ENCODE assay signal across 8 mouse cellular contexts in the genomic region with DNA sequence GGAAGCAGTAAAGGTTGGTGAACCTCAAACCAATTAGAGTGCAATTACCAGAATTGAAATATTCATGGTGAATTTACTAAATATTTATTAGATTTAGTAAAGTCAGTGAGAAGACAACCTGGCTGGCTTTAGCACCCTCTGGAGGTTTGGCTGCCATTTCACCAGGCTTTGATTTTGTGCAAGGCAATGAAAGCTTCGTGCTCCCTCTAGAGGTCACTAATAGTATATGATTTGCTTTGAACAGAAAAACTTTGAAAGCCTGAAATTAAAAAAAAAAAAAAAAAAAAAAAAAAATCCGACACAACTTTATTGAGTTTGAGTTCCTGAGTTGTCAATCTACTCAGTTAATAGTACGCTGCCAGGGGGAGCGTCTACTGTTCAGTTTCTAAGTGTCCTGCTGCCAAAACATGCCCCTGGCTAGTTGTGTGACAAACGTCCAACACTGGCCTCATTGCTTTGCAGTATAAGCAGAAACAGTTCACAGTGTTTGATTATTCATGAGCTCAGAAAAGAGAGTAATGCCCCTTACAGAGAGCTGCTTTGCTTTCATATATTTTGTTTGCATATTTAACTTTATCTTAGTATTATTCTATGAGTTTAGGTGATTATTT. TPM values are rescaled to one million over a fixed set of nuclear protein-coding genes. Genes with fewer than 3 reads are reported as not detected.
DNase-seq lines count a peak whose midpoint lies in the region; TF ChIP-seq lines count a peak whose summit lies in the region.

No protein-coding gene starts in this region.

- no peak overlapping the region for H3K27ac ChIP-seq in testis, adult 2 months (ENCODE audit: control insufficient read depth, insufficient read depth, low read depth, low read length)

- no peaks in the 10 kb centered on the region; the same call in 1 of the 2 replicates for H3K36me3 ChIP-seq in testis, adult 2 months (ENCODE audit: control insufficient read depth, insufficient read depth, low read length)

- H3K4me1 ChIP-seq in testis, adult 2 months (ENCODE audit: control insufficient read depth, insufficient read depth, low read length) = no peaks in the 10 kb centered on the region

- DNase-seq in A20 (ENCODE audit: low read depth, low spot score) (peak; percentile 73), NIH3T3 (ENCODE audit: low read depth) (peak; percentile 93)
- peak; percentile 50 for DNase-seq in cerebellum, adult 8-10 months
- peak; percentile 85 for DNase-seq in forelimb bud, embryonic 11.5 days (ENCODE audit: low read depth, low spot score)
- peak; percentile 71 for DNase-seq in hindlimb bud, embryonic 11.5 days (ENCODE audit: extremely low spot score, low read depth, low spot score)
- DNase-seq in left cerebral cortex, postnatal 36 days (ENCODE audit: low spot score in 2 of 2) = peak; percentile 28 to 42
- DNase-seq in naive thymus-derived CD4-positive, alpha-beta T cell, adult 2 months (ENCODE audit: low read depth) = peak; percentile 86

- no peak overlapping the region for H3K4me3 ChIP-seq in testis, adult 2 months (ENCODE audit: control insufficient read depth, low read depth, low read length)

- intact Hi-C loops in left cerebral cortex, postnatal 36 days (cut with DNase I) = loop anchor here (1.0 to 10.0 kb wide), 2 partner anchors 113 to 227 kb away; a partner anchor contains a TSS

- peak; percentile 5; the same call in 1 of the 2 replicates for TF ChIP-seq CTCF in testis, adult 2 months (IDR thresholded peaks at IDR 0.05; ENCODE audit: control insufficient read depth, insufficient read depth, insufficient replicate concordance, low read depth, low read length)

- TF ChIP-seq POLR2A in testis, adult 2 months (IDR thresholded peaks at IDR 0.05; ENCODE audit: control insufficient read depth, low read depth, low read length) = no peak

- no peaks in the 10 kb centered on the region for H3K27me3 ChIP-seq in testis, adult 2 months (ENCODE audit: control insufficient read depth, insufficient read depth, low read length)

RNA-seq across cellular contexts. Expression of a gene that starts 27.7 kb away (rescaled TPM):
- total RNA-seq in left cerebral cortex, postnatal 36 days (2021) = 1 to 10 TPM; 4.7 to 5.0 TPM
- polyA plus RNA-seq in testis, adult 2 months (2012; rRNA removed) = 1.6 and 1.9 TPM in 2 replicates

RNA-seq across cellular contexts. Expression of a gene that starts 28.5 kb away (rescaled TPM):
- 10 to 100 TPM; 38.8 to 47.1 TPM for total RNA-seq in left cerebral cortex, postnatal 36 days (2021)
- 30.4 and 37.6 TPM in 2 replicates for polyA plus RNA-seq in testis, adult 2 months (2012; rRNA removed)

RNA-seq across cellular contexts. Expression of a gene that starts 54.4 kb away (rescaled TPM):
- total RNA-seq in left cerebral cortex, postnatal 36 days (2021) = not detected
- polyA plus RNA-seq in testis, adult 2 months (2012; rRNA removed) = 0.07 and 0.18 TPM in 2 replicates

Comparison
In these comparisons a context has a peak if more than half of its experiments do, and no peak if none do; other contexts are left out.
1. DNase-seq: peak in every context shown above with its lines; median percentile 93 in NIH3T3; 86 in naive thymus-derived CD4-positive, alpha-beta T cell, adult 2 months; 85 in forelimb bud, embryonic 11.5 days; 73 in A20; 71 in hindlimb bud, embryonic 11.5 days; 50 in cerebellum, adult 8-10 months; 35 in left cerebral cortex, postnatal 36 days.